Mouse (Mus musculus): ENCODE data around the gene Insm2. TPM values are rescaled to one million over a fixed set of nuclear protein-coding genes. Genes with fewer than 3 reads are reported as not detected.

Insm2 gene
- total RNA-seq, 1 experiment from 2014 or later, result not detected

- no peak for ATAC-seq (replicated peaks in 1 of 2; ENCODE audit: insufficient read depth in 1 of 2, low FRiP score in 2 of 2, low TSS enrichment in 1 of 2, low read depth in 1 of 2, poor library complexity in 2 of 2, severe bottlenecking in 2 of 2)
Observed at GRCm38 (mm10) chr12:55598537-55598886, 715 bp upstream of the Insm2 start.

- peak; percentile 76 to 78; a peak in 3 of 4 replicates for ATAC-seq (replicated peaks in 1 of 2; ENCODE audit: insufficient read depth in 1 of 2, low FRiP score in 2 of 2, low TSS enrichment in 1 of 2, low read depth in 1 of 2, poor library complexity in 2 of 2, severe bottlenecking in 2 of 2)
Observed at GRCm38 (mm10) chr12:55599639-55600502, 644 bp downstream of the Insm2 start.

GRCm38 (mm10) chr12:55600503-55600994, 1.3 kb downstream of the Insm2 start:
- peak in 1 of 2 experiments; percentile 34; a peak in 1 of 4 replicates for ATAC-seq (replicated peaks in 1 of 2; ENCODE audit: insufficient read depth in 1 of 2, low FRiP score in 2 of 2, low TSS enrichment in 1 of 2, low read depth in 1 of 2, poor library complexity in 2 of 2, severe bottlenecking in 2 of 2)

- ATAC-seq (replicated peaks in 1 of 2; ENCODE audit: insufficient read depth in 1 of 2, low FRiP score in 2 of 2, low TSS enrichment in 1 of 2, low read depth in 1 of 2, poor library complexity in 2 of 2, severe bottlenecking in 2 of 2), result no peak
Observed at GRCm38 (mm10) chr12:55604411-55604810, 5.2 kb downstream of the Insm2 start.

GRCm38 (mm10) chr12:55607902-55608301, 8.7 kb downstream of the Insm2 start:
- ATAC-seq (replicated peaks in 1 of 2; ENCODE audit: insufficient read depth in 1 of 2, low FRiP score in 2 of 2, low TSS enrichment in 1 of 2, low read depth in 1 of 2, poor library complexity in 2 of 2, severe bottlenecking in 2 of 2), result no peak

- no peak for ATAC-seq (replicated peaks in 1 of 2; ENCODE audit: insufficient read depth in 1 of 2, low FRiP score in 2 of 2, low TSS enrichment in 1 of 2, low read depth in 1 of 2, poor library complexity in 2 of 2, severe bottlenecking in 2 of 2)
Observed at GRCm38 (mm10) chr12:55610812-55611211, 11.6 kb downstream of the Insm2 start.

- no peak for ATAC-seq (replicated peaks in 1 of 2; ENCODE audit: insufficient read depth in 1 of 2, low FRiP score in 2 of 2, low TSS enrichment in 1 of 2, low read depth in 1 of 2, poor library complexity in 2 of 2, severe bottlenecking in 2 of 2)
Observed at GRCm38 (mm10) chr12:55620321-55620720, 21.1 kb downstream of the Insm2 start.

- no peak for ATAC-seq (replicated peaks in 1 of 2; ENCODE audit: insufficient read depth in 1 of 2, low FRiP score in 2 of 2, low TSS enrichment in 1 of 2, low read depth in 1 of 2, poor library complexity in 2 of 2, severe bottlenecking in 2 of 2)
Observed at GRCm38 (mm10) chr12:55622615-55623245, 23.5 kb downstream of the Insm2 start.

- no peak for ATAC-seq (replicated peaks in 1 of 2; ENCODE audit: insufficient read depth in 1 of 2, low FRiP score in 2 of 2, low TSS enrichment in 1 of 2, low read depth in 1 of 2, poor library complexity in 2 of 2, severe bottlenecking in 2 of 2)
Observed at GRCm38 (mm10) chr12:55623254-55623653, 24.0 kb downstream of the Insm2 start.

- no peak for ATAC-seq (replicated peaks in 1 of 2; ENCODE audit: insufficient read depth in 1 of 2, low FRiP score in 2 of 2, low TSS enrichment in 1 of 2, low read depth in 1 of 2, poor library complexity in 2 of 2, severe bottlenecking in 2 of 2)
Observed at GRCm38 (mm10) chr12:55626711-55627110, 27.5 kb downstream of the Insm2 start.

GRCm38 (mm10) chr12:55648011-55648525, 48.8 kb downstream of the Insm2 start:
- ATAC-seq (replicated peaks in 1 of 2; ENCODE audit: insufficient read depth in 1 of 2, low FRiP score in 2 of 2, low TSS enrichment in 1 of 2, low read depth in 1 of 2, poor library complexity in 2 of 2, severe bottlenecking in 2 of 2), result no peak

Other genes starting within 250 kb of the Insm2 start
- 263 and 280 TPM in 2 replicates for gene Psma6, start 215.2 kb upstream of the Insm2 start, total RNA-seq (2017)
- 101 and 133 TPM in 2 replicates for gene Nfkbia, start 106.8 kb upstream of the Insm2 start, total RNA-seq (2017)
- not detected in 2 replicates for gene Aldoart2, start 34.2 kb upstream of the Insm2 start, total RNA-seq (2017)
- gene Ralgapa1, start 221.7 kb downstream of the Insm2 start, total RNA-seq (2017), result 50.8 and 62.3 TPM in 2 replicates
- gene Brms1l, start 236.9 kb downstream of the Insm2 start, total RNA-seq (2017), result 14.9 and 23.7 TPM in 2 replicates